Mouse (Mus musculus): Measurements from ENCODE around the gene Nup210l.

- TF ChIP-seq MAX (IDR thresholded peaks at IDR 0.05) = no peak
- no peak for TF ChIP-seq CTCF (IDR thresholded peaks at IDR 0.05; ENCODE audit: control insufficient read depth, insufficient read depth, insufficient read length)
- TF ChIP-seq MYOG (IDR thresholded peaks at IDR 0.05; ENCODE audit: control insufficient read depth, extremely low read depth, insufficient read length) = no peak
- TF ChIP-seq CEBPB (IDR thresholded peaks at IDR 0.05; ENCODE audit: low read depth) = no peak
- TF ChIP-seq MYOD1 (IDR thresholded peaks at IDR 0.05; ENCODE audit: control insufficient read depth, insufficient read length, low read depth) = no peak
- no peak for TF ChIP-seq USF1 (IDR thresholded peaks at IDR 0.05; ENCODE audit: low read depth)
These were observed at the start of gene Nup210l for GRCm38 (mm10) chr3:90103938-90104337.

Measured in C2C12 (cell line).